Mouse (Mus musculus) adrenal gland, postnatal 14 days (tissue): Measurements from ENCODE around the gene Gk5. TPM values are rescaled to one million over a fixed set of nuclear protein-coding genes. Genes with fewer than 3 reads are reported as not detected.
"Not testable (repeated sequence)": the region's sequence is repeated elsewhere in the genome, so short reads cannot be mapped to it uniquely, and the experiment has no call there.

Experiments
- DNase-seq: peaks from one replicate; pipeline ENCODE4 v3.0.0; 2021; ENCODE audit warnings: mixed read lengths
- long read RNA-seq, 2 experiments: library from polyadenylated mRNA; stranded (forward); transcript quantifications; one replicate each; pipeline ENCODE4 v2.0.0; 2021
- total RNA-seq: library from RNA; stranded (reverse); gene quantifications from 2 replicates; pipeline ENCODE4 v1.2.3, GENCODE M21; 2021

Gk5 gene
- 8.6 and 11.3 TPM in 2 replicates for total RNA-seq
- long read RNA-seq, experiment 1, partial matches to known transcripts = 0 of 1 reads
- long read RNA-seq, experiment 1, other reads (novel, unspliced or antisense) = 0 of 1 reads
- long read RNA-seq, experiment 2 = 0 reads

DNA sequence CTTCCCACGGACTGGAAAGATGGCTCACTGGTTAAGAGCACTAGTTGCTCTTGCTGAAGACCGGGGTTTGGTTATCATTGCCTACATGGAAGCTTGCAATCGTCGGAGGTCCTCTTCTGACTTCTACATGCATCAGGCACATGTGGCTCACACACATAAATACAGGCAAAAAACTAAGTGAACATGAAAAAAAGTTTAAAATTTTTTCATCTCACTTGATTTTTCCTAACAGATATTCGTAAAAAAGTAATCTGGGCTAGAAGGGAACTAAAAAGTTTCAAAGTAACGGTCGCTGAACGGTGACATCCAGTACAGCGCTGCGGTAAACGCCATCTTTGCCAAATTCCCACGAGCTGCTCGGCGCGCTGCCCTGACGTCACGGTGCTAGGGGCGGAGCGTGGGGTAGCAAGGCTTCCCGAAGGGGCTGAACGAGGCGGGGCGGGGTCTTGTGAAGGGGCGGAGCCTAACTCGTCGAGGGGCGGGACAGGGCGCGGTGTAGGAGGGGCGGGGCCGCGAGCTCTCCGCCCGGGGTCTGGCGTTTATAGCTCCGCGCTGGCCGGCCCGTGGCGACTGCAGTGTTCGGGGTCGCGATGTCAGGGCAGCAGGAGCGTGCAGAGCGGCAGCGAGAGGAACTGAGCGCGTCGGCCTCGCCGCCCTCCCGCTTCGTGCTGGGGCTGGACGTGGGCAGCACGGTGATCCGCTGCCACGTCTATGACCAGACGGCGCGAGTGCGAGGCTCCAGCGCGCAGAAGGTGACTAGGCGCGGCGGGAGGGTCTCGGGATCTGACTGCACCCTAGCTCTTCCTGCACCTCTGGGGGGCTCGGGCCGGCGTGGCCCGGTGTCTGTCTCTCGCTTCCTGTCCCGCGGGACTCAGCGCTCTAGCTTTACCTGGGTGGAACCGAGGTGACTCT, at the start of gene Gk5:
Gene Gk5, plus strand, starts transcription at position 502 of the 912 bp plus-strand sequence.
- DNase-seq = peak; percentile 100

DNA sequence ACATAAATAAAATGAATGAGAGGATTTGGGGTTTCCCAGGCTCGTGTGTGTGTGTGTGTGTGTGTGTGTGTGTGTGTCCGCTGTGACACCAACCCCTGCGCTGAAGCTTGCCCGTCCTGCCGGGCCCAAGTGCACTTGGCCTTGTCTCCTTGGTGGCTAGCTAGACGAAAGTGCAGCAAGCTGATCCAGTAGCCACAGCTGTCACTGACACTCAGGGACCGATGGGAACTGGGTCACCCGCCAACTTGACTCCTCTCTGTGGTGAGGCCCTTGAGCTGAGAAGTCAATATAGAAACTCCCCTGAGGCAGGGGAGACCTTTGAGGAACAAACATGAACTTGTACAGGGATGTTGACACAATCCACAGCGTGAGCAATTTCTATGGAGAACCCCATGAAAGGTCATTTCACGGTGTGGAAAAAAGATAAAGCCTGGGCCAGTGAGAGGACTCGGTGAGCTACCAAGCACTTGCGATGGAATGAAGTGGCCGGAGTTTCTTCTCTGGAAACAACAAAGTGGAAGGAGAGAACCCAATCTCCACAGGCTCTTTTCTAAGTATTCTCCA, 40.3 kb upstream of the Gk5 start:
- no peak for DNase-seq

DNA sequence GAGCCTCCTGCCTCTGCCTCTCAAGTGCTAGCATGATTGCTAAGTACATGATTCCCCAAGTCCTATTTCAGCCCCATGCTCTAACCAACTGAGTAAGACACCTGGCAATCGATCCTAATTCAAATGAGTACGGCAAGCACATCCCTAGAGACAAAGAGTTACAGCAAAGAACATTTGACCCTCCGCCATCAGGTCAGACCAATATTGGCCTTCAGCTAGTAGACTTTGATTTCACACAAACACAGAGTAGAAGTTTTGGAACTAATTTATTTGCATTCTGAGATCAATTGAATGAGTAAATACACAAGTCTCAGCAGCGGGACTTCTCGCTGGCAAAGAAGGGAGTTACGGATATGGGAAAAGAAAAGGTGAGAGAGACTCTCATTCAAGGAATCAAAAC, 33.9 kb upstream of the Gk5 start:
- no peak for DNase-seq

DNA sequence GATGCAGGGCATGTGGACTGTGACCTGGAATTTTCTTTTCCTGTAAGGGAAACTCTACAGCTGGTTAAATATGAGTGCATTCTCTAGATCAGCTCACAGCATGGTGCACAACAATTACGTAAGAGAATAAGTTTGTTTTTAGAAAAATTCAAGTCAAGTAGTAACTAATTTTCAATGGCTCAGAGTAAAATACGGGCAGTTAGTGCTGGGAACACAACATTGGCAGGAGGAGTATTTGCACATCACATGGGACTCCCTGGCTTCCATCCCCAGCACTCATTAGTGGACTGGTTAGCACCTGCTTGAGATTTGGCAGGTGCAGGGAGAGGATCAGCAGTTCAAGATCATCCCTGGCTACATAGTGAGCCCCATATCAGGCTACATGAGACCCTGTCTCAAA, 31.5 kb upstream of the Gk5 start:
- DNase-seq = no peak

DNA sequence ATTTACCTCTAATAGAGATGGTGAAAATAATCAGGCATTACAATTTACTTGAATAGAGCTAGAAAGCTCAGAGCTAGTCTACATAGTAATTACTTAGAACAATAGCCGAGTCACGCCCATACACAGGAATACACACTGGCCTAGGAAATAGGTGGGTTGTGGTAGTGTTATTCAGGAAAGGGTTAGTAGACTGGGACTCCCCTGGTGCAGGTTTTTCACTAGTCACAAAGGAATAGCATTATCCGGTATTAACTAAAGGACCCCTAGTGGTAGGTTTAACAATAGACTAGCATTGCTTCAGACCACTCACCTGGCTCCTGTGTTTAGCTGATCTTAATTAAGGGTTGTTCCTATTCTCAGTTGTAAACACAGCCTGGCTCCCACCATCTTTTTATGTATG, 30.7 kb upstream of the Gk5 start:
- not testable (repeated sequence) for DNase-seq

DNA sequence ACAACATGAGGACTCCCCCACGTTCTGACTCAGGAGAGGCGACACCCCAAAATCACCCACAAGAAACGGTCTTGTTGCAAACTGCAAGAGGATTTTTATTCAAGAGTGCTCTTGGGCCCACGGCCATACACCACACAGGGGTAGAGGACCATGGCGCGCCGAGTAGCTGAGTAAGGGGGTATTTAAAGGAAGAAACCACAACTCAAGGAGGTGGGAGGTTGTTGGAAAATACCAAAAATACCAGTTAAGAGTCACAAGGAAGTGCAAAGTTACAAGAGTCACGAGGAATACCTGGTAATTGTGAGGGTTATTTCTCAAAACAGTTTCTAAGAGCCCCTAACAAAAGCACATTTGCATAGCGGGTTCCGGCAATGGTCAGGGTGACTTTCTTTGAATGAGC, 26.5 kb upstream of the Gk5 start:
- not testable (repeated sequence) for DNase-seq

DNA sequence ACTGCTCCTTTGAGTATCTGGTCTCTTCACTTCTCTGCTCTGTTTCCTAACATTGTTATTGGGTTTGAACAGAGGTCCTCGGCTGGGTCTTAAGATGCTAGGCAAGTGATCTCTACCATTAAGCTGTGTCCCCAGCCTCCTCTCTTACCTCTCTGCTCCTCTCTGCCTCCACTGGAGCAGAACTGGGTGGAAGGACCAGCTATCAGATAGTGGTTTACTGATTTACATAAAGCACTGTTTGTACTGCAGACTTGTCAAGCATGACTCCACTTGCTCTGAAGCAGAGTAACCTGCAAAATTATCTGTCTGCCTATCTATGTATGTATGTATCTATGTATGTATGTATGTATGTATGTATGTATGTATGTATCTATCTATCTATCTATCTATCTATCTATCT, 25.9 kb upstream of the Gk5 start:
- DNase-seq = no peak

DNA sequence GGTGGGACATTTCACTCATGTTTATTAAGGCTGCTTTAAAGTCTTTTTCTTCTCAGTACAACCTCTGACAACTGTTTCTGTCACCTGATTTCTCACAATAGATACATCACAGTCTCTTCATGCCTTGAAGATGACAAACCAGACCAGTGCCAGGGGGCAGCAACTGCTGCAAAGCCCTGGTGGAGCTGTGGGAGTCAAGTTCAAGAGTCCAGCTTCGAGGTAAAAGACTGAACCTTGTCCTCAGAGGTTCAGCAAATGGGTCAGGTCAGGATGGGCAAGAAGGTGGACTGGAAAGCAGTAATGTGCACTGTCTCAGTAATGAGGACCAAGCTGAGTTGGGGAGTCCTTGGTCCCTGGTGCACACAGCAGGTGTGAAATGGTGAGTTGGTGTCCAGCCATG, 24.8 kb upstream of the Gk5 start:
- DNase-seq = no peak

DNA sequence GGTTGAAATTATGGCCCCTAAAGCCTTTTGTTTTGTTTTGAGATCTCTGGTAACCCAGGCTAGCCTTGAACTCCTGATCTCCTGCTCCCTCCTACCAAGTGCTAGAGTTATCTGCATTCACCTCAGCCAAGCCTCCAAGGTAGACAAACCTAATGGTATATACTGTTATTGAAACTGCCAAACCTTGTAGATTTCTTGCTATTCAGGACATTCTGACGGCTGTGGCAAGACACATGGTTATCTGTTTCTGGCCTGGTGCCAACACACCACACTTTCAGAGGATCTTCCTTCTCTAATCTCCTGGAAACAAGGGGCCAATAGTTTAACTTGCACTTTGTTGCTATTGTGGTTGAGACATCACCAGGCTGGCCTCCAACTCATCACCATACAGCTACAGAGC, 24.0 kb upstream of the Gk5 start:
- DNase-seq = no peak

DNA sequence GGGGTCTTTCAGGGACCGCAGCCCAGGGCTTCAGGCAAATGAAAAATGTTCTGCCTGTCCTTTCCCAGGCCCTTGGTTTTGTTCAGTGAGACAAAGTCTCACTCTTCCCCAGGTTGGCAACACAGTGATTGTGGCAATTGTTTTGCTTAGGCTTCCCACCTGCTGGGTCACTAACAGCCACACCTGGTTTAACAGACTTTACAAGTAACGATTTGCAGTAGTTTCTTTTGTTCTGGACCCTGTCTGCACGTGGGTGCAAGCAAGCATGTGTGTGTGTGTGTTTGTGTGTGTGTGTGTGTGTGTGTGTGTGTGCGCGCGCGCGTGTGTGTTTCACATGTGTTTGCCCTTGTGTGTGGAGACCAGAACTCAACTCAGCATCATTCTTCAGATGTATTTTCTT, 16.3 kb upstream of the Gk5 start:
- DNase-seq = no peak

DNA sequence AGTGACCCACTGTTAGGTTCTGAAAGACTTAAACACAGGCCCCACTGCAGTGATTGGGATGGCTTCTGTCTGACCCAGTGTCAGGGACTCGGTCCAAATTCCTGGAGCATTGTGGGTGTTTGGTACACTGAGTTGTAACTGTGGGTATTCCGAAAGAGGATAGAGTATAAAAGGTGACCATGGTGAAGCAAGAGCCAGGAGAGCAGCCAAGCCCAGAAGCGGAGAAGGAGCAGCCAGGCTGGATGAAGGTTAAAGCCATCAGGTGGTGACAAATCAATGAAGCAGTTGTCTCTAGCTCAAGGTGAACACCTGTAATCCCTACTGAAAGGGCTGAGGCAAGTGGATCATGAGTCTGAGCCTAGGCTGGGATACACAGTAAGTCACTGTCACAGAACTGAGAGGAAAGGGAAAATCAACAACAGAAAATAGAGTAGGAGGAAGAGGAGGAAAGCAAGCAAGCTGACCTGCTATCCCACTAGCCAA, 6.2 kb upstream of the Gk5 start:
- DNase-seq = peak; percentile 23

DNA sequence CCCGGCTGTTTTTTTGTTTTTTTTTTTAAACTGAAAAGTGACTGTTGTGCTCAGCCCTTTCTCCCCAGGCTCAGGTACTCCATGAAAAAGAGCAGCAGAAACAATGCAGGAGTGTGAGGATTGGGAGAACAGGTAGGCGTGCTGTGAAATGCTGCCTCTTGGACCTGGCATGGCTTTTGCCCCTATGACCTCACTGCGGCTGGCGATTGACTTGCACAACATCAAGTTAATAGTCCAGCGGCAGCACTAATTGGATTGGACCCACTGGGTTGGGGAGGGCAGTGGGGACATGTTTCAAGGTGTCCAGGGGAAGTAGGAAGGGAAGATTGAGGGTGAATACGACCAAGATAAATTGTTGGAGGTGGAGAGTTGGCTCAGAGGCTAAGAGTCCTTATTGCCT, 2.4 kb upstream of the Gk5 start:
- no peak for DNase-seq

DNA sequence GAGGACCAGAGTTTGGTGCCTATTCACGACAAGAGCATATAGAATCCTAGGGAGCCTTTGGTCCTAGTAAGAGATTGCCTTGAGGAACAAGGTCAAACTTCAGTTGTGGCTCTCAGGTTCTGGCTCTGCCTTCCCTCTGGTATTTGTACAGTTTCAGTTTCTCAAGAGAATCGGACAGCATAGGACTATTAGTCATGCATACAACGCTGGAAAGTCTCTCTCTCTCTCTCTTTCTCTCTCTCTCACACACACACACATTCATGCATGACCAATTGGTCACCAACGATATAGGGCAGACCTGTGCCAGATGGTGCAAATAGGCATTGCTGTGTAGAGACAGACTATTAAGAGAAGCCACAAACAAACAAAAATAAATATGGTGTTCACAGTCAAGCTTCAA, 946 bp upstream of the Gk5 start:
- DNase-seq = no peak

DNA sequence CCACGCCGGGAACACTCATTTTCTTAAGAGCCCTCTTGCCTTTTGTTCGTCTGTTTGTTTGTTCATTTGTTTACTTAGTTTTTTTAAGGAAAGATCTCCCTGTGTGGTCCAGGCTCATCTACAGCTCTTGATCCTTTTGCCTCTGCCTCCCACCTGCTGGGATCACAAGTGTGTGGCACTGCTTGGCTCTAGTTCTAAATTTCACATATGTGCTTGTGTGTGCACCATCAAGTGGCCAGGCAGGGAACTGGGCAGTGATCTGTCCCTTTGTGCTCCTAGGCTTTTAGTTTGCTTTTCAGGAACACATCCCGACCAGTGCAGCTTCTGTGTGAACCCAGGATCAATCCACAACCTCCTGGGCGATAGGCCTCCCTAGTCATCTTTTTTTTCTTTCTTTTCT, 8.8 kb downstream of the Gk5 start:
- no peak for DNase-seq

DNA sequence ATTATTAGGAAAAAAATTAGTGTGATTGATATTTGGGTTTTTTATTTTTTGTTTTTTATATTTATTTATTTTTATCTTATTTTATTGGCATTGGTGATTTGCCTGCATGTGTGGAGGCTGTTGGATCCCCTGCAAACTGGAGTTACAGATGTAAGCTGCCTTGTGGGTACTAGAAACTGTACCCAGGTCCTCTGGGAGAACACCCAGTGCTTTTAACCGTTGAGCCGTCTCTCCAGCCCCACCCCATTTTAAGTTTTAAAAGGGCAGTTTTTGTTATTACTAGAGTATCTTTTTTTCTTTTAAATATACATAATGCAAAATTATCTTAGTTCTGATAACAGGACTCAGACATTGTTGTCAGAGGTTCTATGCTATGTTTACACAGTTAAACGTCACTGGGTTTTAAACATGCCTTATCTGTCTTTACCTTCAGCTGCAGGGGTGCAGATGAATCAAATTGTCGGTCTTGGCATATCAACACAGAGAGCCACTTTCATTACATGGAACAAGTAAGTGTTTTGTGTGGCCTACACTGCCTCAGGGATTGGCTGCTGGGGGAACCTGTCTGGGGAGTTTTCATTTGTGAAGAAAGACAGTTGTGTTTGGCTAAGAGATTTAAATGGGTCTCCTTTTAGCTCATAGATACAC, 13.9 kb downstream of the Gk5 start:
- DNase-seq = no peak

DNA sequence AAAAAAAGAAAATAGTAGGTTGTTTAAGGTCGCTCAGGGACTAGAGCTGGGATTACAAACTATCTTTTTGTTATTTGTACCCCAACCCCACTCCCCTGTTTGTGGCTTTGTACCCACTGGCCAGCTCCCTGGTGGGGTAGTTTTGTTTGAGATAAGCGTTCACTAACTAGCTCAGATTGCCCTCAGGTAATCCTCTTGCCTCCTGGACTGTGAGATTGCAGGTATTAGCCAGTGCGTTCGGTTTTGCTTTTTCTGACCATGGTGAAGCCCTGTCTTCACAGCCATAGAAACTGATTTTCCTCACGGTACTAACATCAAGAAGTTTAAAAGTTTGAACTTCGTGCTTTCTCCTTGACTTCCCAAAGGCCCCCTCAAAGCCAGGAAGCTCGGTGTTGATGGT, 15.3 kb downstream of the Gk5 start:
- DNase-seq = no peak

DNA sequence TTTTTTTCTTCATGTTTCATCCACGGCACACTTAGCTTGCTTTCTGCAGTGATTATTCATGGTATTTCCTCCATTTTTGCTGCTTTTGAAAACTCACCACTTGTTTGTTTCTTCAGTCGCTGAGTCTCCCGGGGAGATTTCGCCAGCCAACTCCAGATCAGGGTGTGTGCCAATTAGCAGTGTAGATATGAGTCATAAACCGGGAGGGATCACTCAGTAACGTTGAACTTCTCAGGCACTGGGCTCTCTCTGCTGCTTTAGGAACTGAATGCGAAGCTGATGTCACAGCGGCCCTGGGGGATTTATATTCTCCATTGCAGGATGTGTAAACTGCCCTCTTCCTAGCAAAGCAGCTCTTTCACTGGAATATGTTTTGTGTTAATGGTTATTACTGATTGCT, 15.8 kb downstream of the Gk5 start:
- peak; percentile 78 for DNase-seq

DNA sequence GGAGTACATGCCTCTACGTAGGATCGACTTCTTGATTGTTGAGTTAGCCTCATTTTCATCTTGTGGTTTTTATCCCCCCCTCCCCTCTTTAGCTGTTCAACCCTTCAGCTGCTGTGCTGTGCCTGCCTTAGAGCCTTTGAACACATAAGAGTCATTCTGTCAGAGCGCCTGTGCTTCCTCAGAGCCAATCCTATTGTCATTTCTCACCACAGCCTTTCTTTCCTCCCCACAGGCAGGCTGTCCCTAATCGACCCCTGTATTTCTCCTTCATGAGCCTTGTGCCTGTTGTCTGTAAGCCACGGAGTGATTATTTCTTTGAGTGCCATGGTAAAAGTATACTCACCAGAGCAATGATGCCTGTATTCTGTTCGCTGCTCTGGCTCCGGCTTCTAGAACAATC, 16.3 kb downstream of the Gk5 start:
- no peak for DNase-seq

DNA sequence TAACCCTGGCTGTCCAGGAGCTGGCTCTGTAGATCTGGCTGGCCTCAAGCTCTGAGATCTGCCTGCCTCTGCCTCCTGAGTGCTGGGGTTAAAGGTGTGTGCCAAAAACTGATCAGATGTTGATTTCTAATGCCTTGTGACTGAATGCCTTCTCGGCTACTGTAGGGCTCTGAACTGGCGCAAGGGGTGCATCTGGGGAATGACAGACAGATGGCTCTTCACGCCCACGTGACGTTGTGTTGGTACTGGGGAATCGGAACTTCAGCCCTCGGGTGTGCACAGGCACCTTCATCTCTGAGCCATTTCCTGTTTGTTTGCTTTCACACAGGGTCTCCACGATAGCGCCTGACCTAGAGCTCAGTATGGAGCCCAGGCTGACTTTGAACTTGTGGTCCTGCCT, 19.8 kb downstream of the Gk5 start:
- no peak for DNase-seq

DNA sequence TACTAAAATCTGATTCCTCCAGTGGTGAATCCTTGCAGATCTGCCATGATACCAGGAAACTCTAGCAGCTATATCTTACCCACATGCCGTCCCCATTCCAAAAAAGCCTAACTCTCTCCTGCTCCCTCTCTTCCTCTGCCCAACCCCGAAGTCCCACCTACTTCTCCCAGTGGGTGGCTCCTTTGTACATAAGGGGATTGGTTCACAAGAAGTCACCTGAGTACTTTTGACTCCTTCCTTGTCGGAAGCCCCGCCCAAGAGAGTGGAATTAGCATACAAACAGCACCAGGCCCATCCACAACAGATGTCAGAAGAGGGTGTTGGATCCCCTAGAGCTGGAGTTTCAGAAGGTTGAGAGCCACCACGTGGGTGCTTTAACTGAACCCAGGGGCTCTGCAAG, 20.7 kb downstream of the Gk5 start:
- DNase-seq = no peak

DNA sequence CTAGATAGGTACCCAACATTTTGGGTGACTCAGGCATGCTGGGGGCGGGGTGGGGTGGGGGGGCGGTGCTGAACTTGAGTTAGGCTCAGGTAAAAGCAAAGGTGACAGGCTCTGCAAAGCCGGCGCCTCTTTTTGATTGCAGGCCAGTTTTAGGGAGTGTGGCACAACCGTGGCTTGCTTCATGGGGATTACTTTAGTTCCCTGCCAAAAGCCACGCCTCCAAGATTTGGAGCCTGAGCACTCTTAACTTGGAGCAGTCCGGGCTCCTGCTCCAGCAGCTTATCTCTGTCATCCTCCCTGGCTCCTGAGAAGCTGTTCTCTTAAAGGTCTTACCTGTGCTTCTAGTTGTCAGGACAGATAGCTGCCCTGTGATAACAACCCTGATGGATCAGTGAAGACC, 21.8 kb downstream of the Gk5 start:
- DNase-seq = peak; percentile 58

DNA sequence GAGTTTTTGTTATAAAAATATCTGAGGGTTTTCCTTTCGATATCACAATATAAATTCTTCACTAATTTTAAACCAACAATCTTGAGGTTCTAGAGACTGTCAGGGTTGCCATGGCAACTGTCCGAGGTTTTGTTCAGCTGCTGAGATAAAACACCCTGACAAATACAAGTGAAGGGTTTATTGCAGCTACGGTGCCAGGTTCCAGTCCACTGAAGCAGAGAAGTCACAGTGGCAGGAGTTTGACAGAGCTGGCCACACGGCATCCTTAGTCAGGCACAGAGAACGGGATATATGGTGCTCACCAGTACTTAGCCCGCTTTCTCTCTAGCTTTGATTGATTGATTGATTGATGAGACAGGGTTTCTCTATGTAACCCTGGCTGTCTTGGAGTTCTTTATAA, 23.3 kb downstream of the Gk5 start:
- no peak for DNase-seq

DNA sequence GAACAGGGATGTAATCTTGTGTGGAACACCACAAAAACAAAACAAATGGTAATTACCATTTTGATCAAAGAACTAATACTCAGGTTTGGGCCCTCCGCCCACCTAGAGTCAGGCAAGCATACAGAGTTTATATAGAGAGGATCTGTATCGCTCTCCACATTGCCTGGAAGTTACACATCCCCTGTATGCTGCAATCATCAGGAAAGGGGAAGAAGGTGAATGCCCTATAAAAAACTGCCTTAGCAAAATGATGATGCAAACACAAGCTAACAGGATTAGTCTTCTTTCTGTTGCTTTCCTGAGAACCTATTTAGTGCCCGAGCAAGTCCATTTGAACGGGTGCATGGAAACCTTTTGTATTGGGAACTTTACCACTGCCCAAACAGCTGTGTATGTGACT, 24.5 kb downstream of the Gk5 start:
- no peak for DNase-seq
